Mouse (Mus musculus) kidney, adult 2 months (tissue): ENCODE data around the gene Tspan33.

Experiments
- CTCF ChIP-seq: fragments of 200-500 bp; conservative IDR thresholded peaks from 2 replicates; pipeline ENCODE4 v1.5.1; 2011; ENCODE audit warnings: low read depth, mild to moderate bottlenecking, control low read depth, low read length, moderate library complexity, mixed read lengths; ENCODE audit not compliant: insufficient read depth, insufficient read length
- POLR2A ChIP-seq: fragments of 200-500 bp; IDR thresholded peaks from one replicate; pipeline ENCODE4 v1.6.1; 2011; ENCODE audit warnings: low read depth, low read length, control low read depth

DNA sequence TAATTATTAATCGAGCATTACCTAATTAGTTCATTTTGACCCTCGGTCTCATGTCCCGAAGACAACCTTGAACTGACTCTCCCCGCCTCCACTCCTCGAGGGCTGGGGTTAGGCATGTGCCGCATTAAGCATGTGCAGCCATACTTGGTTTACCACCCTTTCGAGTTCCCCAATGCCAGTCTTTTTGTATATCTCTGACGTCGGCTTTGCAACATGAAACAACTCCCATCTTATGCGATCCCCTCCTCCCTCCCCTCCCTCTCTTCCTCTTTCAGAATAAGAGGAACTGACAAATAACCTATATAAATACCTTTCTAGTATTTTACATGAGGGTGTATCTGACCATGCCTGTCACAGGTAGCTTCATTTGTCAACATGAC lies 43.9 kb upstream of the Tspan33 start:
- TF ChIP-seq CTCF (no peak), POLR2A (no peak)
